Mouse (Mus musculus) E14TG2a.4 (cell line): ENCODE measurements around the gene Mapk8.

Source experiments
- CTCF ChIP-seq: conservative IDR thresholded peaks from 2 replicates; pipeline ENCODE4 v1.5.1; 2014; ENCODE audit warnings: low read length
- NANOG ChIP-seq: IDR thresholded peaks from 2 replicates; pipeline ENCODE4 v1.6.1; 2014; ENCODE audit warnings: borderline replicate concordance, low read length, mixed read lengths
- POU5F1 ChIP-seq: IDR thresholded peaks from 2 replicates; pipeline ENCODE4 v1.6.1; 2014; ENCODE audit warnings: low read length, borderline replicate concordance

GRCm38 (mm10) chr14:33355276-33355675 is 91.7 kb downstream of the Mapk8 start:
- TF ChIP-seq CTCF: no peak
- no peak for TF ChIP-seq NANOG
- no peak for TF ChIP-seq POU5F1
